Mouse (Mus musculus) G1E-ER4 (cell line): ENCODE measurements around the gene Abhd2. TPM values are rescaled to one million over a fixed set of nuclear protein-coding genes. Genes with fewer than 3 reads are reported as not detected.

ENCODE experiments used
- GATA1 ChIP-seq: IDR thresholded peaks from one replicate; pipeline ENCODE4 v1.8.0; 2012; ENCODE audit warnings: low read length, inconsistent platforms
- polyA plus RNA-seq: library from polyadenylated mRNA; stranded (reverse); fragments of >175 nt; gene quantifications from 2 replicates; pipeline ENCODE4 v1.2.3, GENCODE M21; 2012

The Abhd2 gene
- 9.7 and 14.8 TPM in 2 replicates for polyA plus RNA-seq

DNA sequence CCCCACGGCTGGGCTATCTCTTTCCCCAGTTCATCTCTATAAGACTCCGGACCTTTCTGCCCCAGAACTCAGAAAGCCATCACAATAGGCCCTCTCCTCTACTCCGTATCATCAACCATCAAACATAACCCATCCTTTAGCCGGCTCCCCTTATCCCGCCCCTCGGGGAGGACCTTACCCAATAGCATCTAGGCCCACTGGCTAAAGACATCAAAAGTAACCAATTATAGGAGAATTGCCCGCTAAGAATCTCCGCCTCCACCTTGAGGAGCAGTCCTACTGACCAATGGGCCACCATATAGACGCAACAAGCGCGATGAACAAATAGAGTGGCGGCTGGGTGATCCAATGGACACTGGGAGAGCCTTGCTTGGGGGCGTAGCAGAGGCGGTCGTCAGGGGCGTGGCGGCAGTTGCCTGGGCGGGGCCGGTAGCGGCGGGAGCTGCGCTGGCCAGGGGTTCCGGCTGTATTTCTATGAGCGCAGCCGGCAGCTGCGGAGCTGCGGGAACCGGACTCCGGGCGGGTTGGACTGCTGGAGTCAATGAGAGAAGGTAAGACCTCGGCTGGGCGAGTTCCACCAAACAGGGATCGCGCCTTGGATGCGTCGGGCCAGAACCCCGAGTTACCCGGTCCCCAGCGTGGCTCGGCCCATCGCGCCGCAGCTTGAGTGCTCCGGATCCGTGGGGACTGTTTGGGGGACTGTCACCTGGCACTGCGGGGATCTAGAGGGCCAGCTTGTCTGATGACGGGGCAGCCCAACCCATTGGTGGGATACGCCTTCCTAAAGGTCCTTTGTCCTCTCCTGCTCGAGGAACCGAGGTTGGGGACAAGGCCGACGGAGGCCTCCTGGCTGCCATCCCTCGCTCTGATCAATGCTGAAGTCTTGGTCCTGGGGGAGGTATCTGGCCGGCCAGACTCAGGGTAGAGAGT lies at the start of gene Abhd2:
Abhd2 (plus strand) TSS at position 411 of the 930 bp plus-strand sequence.
- TF ChIP-seq GATA1, result no peak

DNA sequence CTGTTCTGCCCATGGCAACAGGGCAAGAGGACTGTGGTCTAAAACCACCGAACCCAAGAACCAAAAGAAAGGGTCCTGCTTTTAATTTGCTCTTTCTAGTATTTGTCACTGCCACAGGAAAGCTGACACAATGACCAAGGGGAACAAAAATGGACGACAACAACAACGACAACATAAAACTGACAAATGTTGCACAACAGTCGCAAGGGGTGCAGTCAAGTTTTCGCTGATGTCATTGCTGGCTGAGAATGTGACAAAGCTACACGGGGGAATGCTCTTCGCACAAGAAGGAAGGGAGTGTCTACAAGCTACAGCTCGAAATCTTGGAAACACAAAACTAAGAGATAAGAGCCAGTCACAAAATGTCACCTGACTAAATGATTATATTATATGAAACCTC lies 47.5 kb upstream of the Abhd2 start:
- TF ChIP-seq GATA1, result no peak

DNA sequence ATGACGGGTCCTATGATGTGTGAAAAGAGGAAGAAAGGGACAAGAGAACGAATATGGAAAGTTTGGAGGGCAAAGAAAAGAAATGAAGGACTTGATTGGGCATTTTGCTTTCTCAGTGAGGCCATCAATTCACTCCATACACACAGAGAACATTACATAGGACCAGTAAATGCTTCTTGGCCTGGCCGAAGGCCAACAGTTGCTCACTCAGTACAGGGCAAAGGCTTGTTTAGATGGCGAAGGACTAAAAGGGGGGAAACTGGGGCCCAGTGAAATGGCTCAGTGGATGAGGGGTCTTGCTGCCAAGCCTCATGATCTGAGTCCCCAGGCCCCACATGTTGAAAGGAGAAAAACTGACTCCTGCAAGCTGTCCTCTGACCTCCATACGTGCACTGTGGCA lies 46.8 kb upstream of the Abhd2 start:
- no peak for TF ChIP-seq GATA1

DNA sequence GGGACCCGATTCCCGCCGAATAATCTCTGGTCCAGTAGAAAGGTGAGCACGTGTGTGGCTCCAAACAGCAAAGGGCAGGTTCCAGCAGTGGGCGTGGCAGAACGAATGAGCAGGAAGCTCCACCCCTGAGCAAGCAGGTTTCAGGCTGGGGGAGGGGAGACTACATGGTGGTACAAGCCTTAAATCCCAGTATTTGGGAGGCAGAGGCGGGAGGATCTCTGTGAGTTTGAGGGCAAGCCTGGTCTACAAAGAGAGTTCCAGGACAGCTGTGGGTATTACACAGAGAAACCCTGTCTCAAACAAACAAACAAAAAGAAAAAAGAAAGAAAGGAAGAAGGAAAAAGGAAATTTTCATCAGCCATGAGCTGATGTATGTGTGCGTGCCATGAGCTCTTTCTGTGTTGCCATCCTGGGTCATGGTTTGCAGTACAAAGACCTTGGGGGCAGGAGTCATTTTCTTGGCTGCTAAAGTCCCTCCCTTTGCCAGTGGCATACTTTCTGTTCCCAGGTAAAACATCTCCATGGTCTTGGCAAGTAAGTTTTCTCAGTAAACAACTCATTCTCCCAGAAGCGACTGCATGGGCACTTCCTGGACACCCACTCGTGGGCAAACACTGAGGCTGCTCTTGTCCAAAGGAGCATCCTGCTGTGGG lies 46.0 kb upstream of the Abhd2 start:
- TF ChIP-seq GATA1, result no peak

DNA sequence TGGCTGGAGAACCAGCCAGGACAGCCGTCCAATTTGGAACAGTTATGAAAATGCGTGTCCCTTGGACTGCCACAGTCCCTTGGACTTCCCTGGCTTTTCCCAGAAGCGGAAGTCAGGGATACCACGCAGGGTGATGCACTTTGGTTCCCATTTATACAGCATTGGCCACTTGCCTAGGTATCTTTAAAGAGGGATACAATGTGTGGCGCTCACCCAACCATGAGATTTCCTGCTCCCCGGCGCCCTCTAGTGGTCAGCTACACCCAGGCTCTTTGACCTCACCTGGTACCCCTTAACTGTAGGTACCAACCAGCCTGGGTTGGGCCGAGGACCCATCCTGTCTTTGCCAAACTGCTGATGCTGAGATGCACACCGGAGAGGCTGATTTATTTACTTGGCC lies 44.5 kb upstream of the Abhd2 start:
- no peak for TF ChIP-seq GATA1

DNA sequence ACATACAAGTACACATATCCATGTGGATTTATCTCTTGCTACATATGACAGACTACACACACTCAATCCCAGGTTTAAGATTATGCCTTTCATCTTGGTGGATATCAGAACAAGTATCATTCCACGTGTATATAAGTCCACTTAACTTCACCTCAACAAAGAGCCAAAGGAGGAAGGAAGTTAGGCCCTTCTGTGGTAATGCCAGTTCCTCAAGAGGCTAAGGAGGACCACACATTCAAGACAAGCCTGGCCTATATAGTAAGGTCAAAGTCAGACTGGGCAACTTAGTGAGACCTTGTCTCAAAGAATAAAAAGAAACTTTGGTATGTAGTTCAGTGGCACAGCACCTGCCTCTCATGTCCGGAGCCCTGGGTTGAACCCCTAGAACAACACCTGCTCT lies 41.4 kb upstream of the Abhd2 start:
- no peak for TF ChIP-seq GATA1

DNA sequence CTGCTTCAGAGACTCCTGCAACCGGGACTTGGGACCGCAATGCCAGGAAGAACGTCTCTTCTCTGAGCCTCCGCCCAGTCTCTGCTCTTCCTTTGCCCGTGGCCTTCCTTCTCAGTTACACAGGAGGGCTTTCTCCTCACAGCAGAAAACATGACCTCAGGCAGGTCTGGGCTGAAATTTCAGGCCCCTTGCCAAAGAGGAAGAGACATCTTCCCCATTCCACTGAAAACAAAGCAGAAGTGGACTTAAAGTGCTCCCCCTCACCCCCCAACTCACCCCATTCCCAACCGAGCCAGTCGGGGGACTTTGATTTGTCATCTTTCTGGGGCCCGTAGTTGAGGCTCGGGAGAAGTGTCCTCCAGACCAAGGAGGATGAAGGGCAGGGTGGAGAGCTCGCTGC lies 41.0 kb upstream of the Abhd2 start:
- no peak for TF ChIP-seq GATA1

DNA sequence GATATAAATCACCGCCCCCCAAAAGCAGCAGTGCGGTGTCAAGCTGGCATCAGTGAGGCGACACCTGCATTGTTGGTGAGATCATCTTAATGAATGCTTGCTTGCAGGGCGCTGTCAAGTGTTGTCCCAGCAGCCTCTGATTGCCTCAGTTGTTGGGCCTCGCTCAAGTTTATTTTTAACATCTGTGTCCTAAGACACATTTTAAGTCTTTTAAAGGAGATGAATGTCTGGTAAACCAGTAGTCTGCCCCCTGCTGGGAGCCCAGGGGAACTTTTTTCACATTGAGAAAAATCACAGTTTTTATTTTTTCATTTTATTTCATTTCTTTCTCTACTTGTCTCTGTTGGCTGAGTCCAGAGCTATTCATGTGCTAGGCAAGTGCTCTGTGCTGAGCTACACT lies 34.3 kb upstream of the Abhd2 start:
- no peak for TF ChIP-seq GATA1

DNA sequence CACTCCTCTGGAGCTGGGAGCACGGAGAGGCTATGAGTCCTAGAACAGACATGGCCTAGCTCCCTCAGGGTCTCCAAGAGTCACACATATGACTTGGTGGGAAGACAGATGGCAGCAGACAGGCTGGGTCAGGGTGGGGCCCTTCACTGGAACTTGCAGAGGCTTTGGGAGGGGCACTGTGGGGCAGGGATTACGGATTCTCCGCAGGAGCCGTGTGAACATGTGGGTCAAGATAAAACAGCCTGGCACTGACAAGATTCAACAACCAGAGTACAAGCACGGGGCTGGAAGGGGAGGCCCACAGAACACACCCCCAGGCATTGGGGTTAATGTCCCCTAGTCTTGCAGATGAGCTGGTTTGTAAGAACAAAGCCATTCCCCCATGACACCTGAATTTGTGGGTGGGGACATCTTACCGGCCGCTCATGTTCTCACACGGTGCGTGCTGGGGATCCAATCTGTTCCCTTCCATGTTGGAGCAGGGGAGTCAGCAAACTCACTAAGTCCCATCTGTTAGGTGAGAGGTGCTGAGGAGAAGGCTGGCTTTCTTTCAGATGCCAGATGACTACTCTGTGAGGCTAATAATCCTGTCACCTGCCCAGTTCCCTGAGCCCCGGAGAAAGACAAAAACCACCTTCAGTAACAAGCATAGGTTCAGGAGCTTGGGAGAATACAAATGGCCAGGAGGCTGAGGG lies 30.9 kb upstream of the Abhd2 start:
- no peak for TF ChIP-seq GATA1

DNA sequence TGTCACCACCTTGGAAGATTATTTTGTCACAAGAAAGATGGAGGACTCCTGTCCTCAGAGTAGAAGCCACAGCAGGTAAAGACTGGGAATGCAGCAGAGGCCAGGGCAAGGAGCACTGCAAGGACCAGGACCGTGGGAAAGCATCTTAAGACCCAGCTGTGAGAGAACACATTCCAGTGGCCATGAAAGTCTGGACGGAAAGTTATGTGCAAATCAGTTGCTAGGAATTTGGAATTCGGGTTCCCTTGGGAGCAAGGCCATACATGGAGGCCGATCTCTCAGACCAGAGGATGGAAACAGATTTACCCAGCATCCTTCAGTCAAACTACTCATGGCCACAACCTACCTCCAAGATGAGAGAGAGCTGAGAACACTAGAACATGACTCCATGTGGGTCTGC lies 29.8 kb upstream of the Abhd2 start:
- no peak for TF ChIP-seq GATA1

DNA sequence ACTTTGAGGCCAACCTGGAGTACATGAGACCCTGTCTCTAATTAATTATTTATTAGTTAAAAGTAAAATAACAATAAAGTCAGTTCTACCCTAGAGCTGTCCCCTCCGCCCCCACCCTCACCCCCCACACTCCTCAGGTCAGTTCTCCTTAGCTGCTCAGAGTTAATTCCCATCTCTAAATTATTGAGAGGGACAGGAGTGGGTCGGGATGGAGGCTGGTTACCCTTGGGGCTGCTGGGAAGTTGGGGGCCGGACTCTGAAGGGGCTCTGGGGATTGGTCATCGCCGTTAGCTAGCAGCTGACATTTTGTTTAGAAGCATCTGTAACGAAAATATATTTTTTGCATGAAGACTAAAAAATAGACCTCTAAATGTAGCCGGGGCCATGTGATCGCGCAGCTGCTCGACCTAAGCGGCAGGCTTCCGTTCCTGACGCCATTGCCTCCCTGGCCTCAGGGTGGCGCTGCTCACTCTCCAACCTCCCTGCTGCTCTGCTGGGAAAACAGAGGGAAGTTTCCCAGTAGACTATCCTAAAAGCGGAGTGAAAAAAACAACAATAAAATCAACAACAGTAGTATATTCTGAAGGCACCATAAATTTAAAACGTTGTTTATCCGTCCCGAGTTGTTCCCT lies 26.8 kb upstream of the Abhd2 start:
- TF ChIP-seq GATA1, result no peak

DNA sequence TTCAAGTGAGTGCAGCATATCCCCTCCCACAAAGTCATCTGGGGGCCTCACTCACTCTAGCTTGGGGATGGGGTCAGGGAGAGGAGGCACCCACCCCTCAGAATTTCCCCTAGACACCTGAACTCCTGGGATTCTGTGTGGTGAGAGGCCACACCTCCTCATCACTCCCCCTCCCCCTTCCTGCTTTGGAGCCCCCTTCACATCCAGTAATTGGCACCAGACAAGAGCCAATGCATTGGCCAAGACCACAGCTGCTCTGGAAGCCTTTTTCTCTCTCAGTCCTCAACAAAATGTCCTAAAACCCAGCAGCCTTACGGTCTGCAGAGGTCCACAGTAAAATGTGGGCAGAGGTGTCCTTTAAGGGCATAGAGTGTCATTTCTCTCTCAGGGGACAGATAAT lies 25.6 kb upstream of the Abhd2 start:
- TF ChIP-seq GATA1, result no peak

DNA sequence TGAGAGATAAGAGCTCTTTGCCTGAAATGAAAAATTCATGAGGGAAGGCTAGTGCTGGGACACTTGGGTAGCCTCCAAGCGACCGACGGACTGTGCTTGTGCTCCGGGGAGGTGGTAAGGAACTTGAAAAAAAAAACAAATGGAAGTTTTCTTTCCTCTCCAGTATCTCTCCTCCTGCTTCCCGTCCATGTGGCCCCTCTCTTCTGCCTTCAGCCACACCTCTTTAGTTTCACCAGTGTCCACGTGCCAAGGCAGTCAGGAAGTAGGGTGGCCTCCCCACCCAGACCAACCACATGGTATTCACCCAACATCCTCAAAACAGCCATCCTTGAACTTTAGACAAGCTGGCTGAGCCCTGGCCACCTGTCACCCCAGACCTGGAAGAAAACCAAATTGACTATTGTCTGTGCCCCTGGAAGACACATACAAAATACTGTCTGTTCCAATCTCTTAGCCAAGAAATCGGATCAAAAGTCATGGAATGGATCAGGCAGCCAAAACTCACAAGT lies 25.1 kb upstream of the Abhd2 start:
- no peak for TF ChIP-seq GATA1

DNA sequence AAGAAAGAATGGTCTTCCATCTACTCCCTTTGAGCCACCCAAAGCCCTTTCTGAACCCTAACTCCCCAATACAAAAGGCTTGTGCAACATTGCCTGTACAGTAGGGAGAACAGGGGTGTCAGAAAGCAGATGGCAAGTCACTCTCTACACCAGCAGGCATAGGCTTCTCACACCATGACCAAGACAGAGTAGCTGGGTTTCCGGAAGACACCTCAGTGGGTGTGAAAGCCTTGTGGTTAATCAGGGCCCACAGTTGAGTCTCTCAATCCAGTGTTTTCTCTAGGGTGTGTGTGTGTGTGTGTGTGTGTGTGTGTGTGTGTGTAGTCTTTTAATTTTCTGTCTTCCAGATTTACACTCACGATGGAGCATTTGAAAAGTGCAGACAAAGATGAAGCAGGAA lies 23.4 kb upstream of the Abhd2 start:
- TF ChIP-seq GATA1, result no peak

DNA sequence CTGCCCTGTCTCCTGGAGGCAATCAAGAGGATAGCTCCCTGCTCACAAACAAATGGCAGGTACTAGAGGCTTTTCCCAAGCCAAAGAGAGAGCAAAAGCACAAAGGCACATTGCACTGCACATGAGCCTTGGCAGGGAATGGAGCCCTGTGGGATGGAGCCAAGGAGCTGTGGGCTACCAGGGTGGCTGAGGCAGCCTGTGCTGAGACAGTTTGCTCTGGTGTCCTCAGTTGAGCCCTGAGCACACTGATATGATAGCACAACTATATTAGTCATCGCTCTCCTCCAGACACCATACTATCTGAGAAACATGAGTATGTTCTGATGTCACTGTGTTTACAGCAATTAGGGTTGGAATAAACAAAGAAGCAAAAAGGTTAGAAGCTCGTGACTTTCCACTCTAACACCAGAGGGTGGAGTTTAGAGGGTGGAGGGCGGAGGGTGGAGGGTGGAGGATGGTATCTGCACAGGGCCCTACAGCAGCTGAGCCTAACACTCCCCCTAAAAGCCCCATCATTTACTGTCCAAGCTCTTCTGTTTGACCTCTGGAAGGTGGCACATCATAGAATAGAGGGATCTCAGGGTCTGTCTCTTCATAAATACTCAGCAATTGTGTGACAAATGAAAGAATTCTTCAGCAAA lies 18.6 kb upstream of the Abhd2 start:
- no peak for TF ChIP-seq GATA1

DNA sequence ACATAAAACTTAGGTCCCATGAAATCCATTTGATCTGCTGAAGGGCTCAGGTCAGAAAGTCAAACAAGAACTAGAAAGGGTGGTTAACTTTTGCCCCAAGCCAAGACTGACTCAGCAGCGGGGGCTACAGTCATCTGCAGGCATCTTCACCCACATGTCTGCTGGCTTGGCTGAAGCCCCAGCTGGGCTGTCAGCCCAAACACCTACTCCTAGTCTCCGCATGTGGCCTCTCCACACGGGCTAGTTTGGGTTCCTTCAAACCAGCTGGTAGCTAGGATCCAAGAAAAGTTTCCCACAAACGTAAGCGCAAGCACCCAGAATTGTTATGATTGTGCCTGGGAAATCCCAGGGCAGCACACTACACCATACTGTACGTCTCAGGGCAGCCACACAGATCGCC lies 17.6 kb upstream of the Abhd2 start:
- TF ChIP-seq GATA1, result no peak
